Mouse (Mus musculus) lung, postnatal 0 days (tissue): ENCODE data around the gene Ak9.
A peak's percentile ranks its signal among the peaks of the same experiment; 100 is the strongest.

Source experiments
- CTCF ChIP-seq: IDR thresholded peaks from 2 replicates; pipeline ENCODE4 v1.5.1; 2016; ENCODE audit warnings: antibody characterized with exemption, mild to moderate bottlenecking
- EP300 ChIP-seq: IDR thresholded peaks from 2 replicates; pipeline ENCODE4 v1.6.1; 2016; ENCODE audit warnings: antibody characterized with exemption, mild to moderate bottlenecking, control low read depth

- TF ChIP-seq EP300 (peak; percentile 65; the same call in 1 of the 2 replicates), CTCF (no peak)
These were observed 99.6 kb downstream of the Ak9 start for GRCm38 (mm10) chr10:41403364-41403763.
